Mouse (Mus musculus): Measurements from ENCODE around the gene Trpc1.
A peak's percentile ranks its signal among the peaks of the same experiment; 100 is the strongest.

Gene Trpc1

DNA sequence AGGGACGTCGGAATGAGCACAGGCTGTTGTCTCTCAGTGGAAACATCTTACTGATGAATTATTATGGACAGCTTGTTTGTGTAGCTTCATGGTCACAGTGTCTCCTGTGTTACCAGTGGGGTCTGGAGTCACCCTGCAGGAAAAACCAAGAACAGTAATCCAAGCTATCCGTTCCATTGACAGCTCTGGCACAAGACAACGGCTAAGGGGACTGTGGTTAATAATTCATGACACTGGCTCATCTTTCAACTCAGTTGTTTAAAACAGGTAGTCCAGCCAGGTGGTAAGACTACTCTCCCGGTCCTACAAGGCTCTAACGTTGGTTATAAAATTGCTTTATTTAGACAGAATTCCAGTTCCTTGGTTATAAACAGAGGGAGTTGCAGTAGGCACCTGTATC, 53.6 kb downstream of the Trpc1 start:
- DNase-seq (ENCODE audit: low spot score), result no peak

DNA sequence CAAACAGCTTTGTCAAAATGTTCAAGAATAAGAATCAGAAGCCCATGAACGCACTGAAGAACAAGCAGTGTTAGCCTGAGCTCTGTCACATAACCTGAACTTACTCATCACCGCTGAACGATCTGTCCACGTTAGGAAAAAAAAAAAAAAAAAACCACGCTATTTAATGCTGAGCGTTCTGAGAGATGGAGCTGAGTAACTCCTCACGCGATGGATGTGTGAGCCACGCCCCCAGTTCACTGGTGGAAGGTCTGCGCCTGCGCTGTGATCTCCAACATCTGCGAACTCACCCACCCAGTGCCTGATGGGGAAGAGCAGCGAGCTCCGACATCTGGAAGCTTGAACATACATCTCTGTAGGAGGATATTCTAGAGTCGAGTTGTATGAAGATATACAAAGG, 55.2 kb downstream of the Trpc1 start:
- no peak for DNase-seq (ENCODE audit: low spot score)

DNA sequence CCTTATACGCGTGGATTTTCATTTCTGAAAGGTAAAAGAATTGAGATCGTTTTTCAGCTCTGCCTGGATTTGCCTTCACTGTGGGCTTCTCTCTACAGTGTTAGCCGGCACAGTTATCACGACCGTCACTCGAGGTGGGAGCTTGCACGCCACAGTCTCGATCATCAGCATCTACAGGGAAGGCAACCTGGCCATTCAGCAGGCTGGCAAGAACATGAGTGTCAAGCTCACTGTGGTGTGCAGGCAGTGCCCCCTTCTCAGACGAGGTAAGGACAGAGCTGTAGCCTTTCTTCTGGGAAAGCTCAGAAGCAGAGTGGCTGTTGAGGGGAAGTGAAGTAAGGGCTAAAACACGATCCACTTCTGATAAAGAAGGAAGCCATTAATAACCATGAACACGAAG, 55.6 kb downstream of the Trpc1 start:
- no peak for DNase-seq (ENCODE audit: low spot score)

DNA sequence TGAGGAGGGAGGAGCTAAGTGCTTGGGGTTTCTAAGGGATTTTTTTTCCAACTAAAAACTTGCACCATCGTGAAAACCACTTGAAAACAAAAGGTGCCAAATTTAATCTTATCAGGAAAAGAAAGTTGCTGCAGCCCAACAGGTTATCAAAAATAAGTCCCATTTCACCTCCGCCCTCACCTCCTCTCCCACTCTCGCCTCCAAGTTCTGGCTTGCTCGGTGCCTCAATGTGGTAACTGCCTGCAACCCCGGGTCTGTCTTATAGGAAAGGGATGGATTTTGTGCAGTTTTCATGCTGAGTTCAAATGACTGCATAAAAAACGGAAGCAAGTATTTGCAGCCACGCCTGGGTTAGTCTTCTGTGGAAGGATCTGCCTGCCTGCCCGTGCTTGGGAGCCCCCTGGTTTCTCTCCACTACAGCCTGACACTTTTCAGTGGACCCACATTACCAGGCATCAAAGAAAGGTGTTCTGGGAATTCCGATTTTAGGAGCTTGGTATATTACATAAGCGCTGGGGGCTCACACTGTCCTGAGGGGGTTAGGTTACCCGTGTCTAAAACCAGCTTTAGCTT, 56.6 kb downstream of the Trpc1 start:
- no peak for DNase-seq (ENCODE audit: low spot score)

DNA sequence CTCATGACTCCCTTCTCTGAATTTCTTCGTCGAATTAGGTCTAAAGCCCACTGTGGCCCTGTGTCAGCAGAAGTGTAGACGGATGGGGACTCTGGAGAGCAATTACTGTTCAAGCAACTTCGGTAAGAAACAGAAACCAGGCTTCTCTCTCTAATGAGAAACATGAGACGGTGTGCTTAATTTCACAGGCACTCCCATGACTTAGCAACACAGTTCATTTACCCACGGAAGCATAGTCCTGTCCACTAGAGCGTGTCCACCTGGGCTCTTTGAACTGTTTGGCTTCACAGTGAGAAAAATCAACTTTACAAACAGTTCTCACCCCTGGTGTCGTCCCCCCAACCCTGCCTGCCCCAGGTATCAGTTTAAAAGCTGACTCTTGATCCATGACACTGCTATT, 57.4 kb downstream of the Trpc1 start:
- DNase-seq (ENCODE audit: low spot score), result no peak

DNA sequence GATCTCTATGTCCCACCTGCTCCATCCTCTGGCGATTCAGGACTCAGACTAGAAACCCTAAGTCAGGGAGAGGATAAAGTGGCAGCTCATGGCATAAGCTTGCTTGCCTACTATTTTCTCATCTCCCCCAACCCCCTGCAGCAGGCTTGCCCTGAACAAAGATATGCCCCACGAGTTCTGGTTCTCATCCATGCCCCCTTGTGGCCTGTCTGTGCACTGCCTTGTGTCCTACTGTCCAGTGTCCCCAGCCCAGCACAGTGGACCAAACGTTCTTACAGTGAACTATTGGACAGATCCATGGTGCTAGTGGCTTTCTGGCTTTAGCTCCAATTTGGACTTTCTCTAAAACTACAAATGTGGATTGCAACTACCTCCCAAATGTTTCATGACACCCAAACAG, 62.1 kb downstream of the Trpc1 start:
- DNase-seq (ENCODE audit: low spot score), result no peak

DNA sequence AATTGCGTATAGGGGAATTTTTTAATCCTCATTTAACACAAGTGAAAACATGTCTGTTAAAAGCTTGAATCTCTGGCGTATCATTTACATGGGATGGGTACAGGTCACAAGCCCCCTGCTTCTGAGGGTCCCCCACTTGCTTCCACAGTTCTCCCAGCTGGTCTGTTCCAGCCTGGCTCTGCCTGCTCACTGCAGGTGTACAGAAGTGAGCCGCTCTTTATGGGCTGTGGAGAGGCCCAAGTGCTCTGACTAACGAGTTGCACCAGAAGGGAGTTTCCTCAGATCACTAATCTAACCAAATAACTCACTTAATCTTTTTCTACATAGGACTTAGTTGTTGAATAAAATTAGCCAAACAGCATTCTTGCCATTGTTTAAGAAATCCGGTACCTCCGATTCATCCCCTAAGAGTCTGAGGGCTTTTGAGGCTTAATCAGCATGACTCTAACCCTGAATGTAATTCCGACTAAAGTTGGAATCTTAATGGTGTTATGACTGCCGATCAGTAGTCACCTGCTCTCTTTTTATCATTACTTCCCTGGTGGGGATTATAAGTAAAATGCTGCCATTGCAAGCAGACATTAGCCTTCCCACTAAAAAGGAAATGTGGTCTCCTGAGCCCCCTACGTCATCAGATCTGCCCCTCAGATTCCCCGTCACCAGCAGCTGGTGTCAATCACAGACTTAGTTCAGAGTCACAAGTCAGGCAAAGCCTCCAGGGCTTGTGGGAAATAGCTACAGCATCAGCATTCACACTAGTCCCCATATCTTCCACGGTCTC, 64.3 kb downstream of the Trpc1 start:
- no peak for DNase-seq (ENCODE audit: low spot score)

DNA sequence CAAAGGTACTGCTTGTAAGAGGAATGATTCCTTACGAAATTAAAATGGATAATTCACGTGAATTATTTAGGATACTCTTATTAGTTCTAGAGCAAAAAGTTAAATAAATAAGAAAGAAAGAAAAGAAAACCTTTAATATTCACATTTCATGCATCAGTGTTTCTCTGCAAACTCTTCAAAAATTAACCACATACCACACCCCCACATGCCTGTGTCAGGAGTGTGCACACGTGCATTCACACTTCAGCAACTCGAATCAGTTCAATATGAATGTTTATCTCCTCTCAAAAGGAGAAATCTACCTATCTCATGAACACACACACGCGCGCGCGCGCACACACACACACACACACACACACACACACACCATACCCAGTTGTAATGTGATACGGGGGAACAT, 69.5 kb downstream of the Trpc1 start:
- no peak for DNase-seq (ENCODE audit: low spot score)

DNA sequence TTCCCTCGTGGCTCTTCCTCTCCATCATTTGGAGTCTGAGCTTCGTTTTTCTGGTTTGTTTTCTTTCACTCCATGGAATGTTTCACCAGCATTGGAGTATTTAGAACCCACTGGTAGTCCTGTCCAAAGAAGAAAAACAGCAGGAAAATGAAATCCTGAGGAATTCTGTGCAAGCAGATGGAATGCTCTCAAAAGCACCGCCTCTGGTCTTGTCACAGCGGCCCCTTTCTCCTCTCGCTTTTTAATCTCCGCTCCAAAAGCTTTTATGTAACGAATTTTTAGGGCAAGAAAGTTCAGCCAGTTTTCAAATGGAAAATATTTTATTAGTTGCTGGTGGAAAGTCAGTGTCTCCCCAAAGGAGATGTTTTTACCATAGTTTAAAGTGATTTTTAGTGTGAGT, 70.2 kb downstream of the Trpc1 start:
- DNase-seq (ENCODE audit: low spot score), result no peak

DNA sequence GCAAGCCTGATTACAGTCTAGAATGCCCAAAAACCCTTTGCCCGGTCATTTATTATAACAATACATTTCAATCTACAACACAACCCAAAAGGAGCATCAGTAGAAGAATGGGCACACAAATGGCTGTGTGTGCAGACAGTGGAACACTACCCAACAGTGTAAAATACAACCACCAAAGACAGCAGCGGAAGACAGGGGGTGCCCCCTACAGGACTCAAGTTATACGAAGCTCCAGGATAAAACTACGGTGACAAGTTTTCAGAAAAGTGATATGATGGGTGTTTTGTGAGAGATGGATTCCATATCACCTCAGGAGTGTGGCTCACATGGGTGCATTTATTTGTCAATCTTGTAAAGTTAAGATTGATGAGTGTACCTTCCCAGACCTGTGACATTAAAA, 74.2 kb downstream of the Trpc1 start:
- no peak for DNase-seq (ENCODE audit: low spot score)

DNA sequence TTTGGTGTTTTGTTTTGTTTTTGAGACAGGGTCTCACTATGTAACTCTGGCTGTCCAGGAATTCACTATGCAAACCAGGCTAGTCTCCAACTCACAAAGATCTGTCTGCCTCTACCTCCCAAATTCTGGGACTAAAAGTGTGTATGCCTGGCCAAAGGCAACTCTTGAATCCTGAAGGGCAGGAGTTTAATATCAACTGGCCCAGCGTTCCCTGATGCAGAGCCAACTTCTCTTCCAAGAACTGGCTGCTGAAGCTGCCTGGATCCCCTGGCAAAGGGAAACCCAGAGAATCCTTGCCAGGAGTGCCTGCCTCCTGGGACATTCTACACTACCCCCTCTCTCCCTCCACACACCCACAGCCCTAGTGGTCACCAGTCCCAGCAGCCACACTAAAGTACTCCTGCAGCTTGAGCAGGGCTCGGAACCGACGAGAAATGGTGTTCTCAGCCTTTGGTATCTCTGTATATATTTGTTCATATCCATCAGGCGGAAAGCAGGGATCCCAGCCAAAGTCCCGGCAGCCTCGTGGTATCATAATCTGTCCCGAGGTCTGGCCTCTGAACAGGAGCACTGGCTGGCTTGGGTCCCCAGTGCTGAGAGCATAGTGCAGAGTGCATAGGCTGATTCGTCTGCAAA, 75.0 kb downstream of the Trpc1 start:
- peak; percentile 41 for DNase-seq (ENCODE audit: low spot score)

DNA sequence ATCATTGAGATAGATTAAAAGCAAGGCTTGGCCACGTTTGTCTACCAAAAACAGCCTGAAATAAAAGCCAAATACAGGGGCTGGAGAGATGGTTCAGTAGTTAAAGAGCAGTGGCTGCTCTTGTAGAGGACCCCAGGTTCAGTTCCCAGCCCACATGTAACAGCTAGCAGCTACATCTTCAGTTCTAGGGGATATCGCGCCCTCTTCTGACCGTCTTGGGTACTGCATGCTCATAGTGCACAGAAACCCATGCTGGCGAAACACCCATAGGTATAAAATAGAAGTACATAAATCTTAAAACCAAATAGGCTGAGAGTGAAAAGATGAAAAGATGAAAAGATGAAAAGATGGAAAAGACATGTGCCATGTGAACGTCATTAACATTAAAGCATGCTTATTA, 77.4 kb downstream of the Trpc1 start:
- no peak for DNase-seq (ENCODE audit: low spot score)

DNA sequence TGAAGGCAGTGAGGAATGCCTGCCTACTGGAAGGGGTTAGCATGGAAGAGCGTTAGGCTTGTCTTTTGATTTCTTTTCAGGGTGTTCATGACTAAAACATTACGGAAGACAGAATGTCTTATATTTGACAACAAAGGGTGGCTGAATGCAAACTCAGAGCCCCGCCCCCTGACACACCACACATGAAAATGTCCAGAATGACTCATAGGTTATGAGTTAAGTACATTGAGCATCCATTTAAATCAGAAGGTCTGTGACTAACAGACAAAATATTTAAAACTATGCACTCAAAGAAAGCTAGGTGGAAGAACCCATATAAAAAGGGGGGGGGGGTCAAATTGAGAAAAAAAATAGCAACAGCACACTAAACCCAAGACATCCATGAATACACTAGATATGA, 77.8 kb downstream of the Trpc1 start:
- DNase-seq (ENCODE audit: low spot score), result no peak

DNA sequence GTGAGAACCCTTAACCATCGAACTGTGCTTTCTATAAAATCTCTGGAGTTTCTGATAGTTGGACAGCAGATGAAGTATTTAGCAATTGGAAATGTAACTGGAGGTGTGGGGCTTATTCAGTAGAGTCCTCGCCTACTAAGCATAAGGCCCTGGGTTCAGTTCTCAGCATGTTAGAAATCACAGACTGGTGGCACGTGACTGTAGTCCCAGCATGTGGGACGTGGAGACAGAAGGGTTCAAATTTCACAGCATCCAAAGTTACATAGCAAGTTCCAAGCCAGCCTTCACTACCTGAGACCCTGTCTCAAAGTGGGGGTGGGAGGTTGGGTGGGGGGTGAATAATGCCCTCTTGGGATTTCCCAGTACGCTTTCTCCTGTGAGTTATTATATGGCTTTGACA, 81.9 kb downstream of the Trpc1 start:
- no peak for DNase-seq (ENCODE audit: low spot score)

DNA sequence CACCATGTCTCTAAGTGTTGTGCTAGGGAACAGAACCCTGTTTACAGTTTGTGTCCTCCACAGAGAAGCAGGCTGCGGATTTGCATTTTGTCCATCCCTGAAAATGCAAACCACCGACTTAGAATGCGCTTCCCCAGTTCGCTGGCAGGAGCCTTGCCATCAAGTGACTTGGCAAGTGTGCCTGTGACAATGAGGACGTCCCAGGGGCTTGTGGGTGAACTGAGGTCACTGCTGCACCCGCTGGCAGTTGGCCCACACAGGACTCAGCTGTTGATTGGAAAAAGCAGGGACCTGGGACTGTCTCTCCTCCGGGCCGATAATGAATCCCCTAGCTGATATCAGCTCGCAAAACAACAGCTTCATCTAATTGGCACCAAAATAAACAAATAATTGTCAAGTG, 82.3 kb downstream of the Trpc1 start:
- DNase-seq (ENCODE audit: low spot score), result no peak

DNA sequence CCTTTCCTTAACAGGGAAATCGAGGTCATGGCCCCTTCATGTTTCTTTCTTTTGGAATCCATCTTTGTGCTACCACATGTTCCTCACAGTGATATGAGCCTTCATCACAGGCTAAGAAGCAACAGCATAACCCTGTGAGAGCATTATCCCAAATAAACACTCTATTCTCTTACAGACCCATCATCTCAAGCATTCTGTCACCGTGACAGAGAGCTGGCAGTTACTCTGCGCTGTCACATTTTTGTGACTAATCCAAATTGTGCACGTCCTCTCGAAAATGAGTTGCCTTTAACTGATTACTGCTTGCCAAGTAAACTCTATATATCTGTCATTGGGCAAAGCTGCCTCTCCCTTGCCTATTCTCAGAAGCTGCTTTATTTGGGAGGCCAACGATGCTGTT, 84.3 kb downstream of the Trpc1 start:
- DNase-seq (ENCODE audit: low spot score), result no peak

DNA sequence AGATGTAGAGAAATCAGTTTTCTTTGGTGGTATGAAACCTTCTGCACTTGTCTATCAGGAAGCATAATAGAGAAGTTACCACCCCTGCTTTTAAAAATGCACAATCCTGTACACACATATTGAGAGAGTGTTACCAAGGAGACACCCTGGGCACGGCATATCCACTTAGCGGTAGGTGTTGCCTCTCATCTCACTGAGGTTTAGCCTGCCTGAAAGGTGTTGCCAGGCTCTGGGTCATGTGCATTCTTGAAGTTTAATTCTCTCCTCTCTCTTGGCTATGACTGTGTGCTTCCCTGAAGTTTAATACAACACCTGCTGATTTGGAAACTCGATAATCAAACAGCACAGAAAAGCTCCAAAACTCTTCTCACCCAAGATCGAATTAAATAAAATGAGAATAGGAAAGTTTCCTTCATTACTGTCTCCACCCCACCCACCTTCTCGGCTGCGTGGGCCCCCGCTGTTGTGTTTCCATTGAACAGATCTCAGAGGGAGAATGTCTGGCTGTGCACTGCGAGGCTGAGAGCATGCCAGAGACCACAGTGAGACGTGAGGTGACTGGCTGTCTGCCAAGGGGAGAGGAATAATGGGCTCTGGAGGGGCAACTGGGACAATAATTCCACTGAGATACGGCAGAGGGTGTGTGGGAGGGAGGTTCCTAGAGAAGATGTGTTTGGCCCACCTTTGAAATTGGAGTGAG, 85.7 kb downstream of the Trpc1 start:
- DNase-seq (ENCODE audit: low spot score), result no peak

DNA sequence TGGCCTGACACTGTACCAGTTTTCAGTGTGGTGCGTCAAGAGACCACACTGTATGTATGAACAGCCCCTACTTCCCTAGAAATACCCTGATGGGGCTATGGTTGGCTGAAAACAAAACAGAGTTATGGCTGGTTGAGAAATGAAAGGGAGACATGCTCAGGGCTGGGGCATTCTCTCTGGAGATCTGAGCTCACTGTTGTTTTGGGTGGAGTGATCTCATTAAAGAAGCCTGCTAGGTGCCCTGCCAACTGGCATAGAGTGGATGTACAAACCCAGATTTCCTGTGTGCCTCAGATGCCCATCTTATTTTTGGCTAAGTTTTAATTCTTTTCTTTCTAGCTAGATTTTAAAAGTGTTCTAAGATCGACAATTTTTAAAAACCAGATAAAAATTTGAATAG, 92.2 kb downstream of the Trpc1 start:
- no peak for DNase-seq (ENCODE audit: low spot score)
